Comparison of ENCODE assay signal across 8 mouse cellular contexts in genomic region chr6:29762524-29762923, GRCm38 (mm10). TPM values are rescaled to one million over a fixed set of nuclear protein-coding genes. Genes with fewer than 3 reads are reported as not detected.
A peak's percentile ranks its signal among the peaks of the same experiment; 100 is the strongest.
DNase-seq lines count a peak whose midpoint lies in the region; ATAC-seq and TF ChIP-seq lines count a peak whose summit lies in the region.

No protein-coding gene starts in this region.

- H3K27me3 ChIP-seq in liver, adult 2 months (ENCODE audit: control insufficient read depth, insufficient read depth, low read length) = no peaks in the 10 kb centered on the region
- H3K27me3 ChIP-seq in liver, embryonic 12.5 days (replicated peaks) = no peaks in the 10 kb centered on the region
- H3K27me3 ChIP-seq in embryonic facial prominence, embryonic 10.5 days (replicated peaks; ENCODE audit: low read depth, poor library complexity, severe bottlenecking) = no peaks in the 10 kb centered on the region

- no peak overlapping the region for H3K27ac ChIP-seq in liver, adult 2 months (replicated peaks; ENCODE audit: insufficient read depth, low read depth, low read length)
- H3K27ac ChIP-seq in liver, embryonic 12.5 days = no peak overlapping the region
- no peak overlapping the region for H3K27ac ChIP-seq in embryonic facial prominence, embryonic 10.5 days (replicated peaks)

- 44% methylated on average over 4 of the region's 4 CpGs for WGBS in liver, adult 2 months
- 55% methylated on average over 4 of the region's 4 CpGs for WGBS in liver, embryonic 12.5 days (ENCODE audit: insufficient replicate concordance)
- WGBS in embryonic facial prominence, embryonic 10.5 days = 66% methylated on average over 4 of the region's 4 CpGs

- H3K4me3 ChIP-seq in liver, adult 2 months (ENCODE audit: insufficient read depth, low read depth, low read length) = no peak overlapping the region
- H3K4me3 ChIP-seq in liver, embryonic 12.5 days = no peak overlapping the region
- H3K4me3 ChIP-seq in embryonic facial prominence, embryonic 10.5 days = no peak overlapping the region

- H3K9me3 ChIP-seq in liver, embryonic 12.5 days (replicated peaks) = no peaks in the 10 kb centered on the region
- H3K9me3 ChIP-seq in embryonic facial prominence, embryonic 10.5 days = no peaks in the 10 kb centered on the region

- DNase-seq in adrenal gland, postnatal 14 days = peak; percentile 59
- DNase-seq in adrenal gland, adult 18-20 months (ENCODE audit: low spot score in 2 of 2) = no peak
- peak; percentile 86 for DNase-seq in liver, adult 2 months (ENCODE audit: extremely low read depth, low read depth, low spot score)
- DNase-seq in embryonic facial prominence, embryonic 10.5 days (ENCODE audit: low spot score) = peak; percentile 26
- peak; percentile 36 to 37 for DNase-seq in lung, postnatal 4 days
- no peak for DNase-seq in urinary bladder, postnatal 25 days (ENCODE audit: low spot score)
- no peak for DNase-seq in ovary, adult 18-20 months (ENCODE audit: low spot score)

- no peak for TF ChIP-seq POLR2A in liver, adult 2 months (IDR thresholded peaks at IDR 0.05; ENCODE audit: extremely low read depth, insufficient read depth, low read length)

- H3K79me2 ChIP-seq in liver, adult 2 months (ENCODE audit: control insufficient read depth, insufficient read depth, low read length) = no peaks in the 10 kb centered on the region

- peak; percentile 82 for TF ChIP-seq CTCF in liver, adult 2 months (IDR thresholded peaks at IDR 0.05; ENCODE audit: low read depth, low read length)

- H3K4me2 ChIP-seq in liver, embryonic 12.5 days = no peak overlapping the region

- ATAC-seq in liver, embryonic 12.5 days = no peak

- no peaks in the 10 kb centered on the region for H3K36me3 ChIP-seq in liver, adult 2 months (ENCODE audit: control insufficient read depth, insufficient read depth, low read length)
- peaks cover 16% of the 10 kb centered on the region for H3K36me3 ChIP-seq in liver, embryonic 12.5 days
- peaks cover 38% of the 10 kb centered on the region for H3K36me3 ChIP-seq in embryonic facial prominence, embryonic 10.5 days (replicated peaks)

- peaks cover 3% of the 10 kb centered on the region; the same call in 1 of the 2 replicates for H3K4me1 ChIP-seq in liver, adult 2 months (ENCODE audit: control insufficient read depth, insufficient read depth, low read length)
- H3K4me1 ChIP-seq in liver, embryonic 12.5 days = no peaks in the 10 kb centered on the region
- no peaks in the 10 kb centered on the region for H3K4me1 ChIP-seq in embryonic facial prominence, embryonic 10.5 days

- no peak overlapping the region for H3K9ac ChIP-seq in liver, adult 2 months (ENCODE audit: low read depth, low read length)
- H3K9ac ChIP-seq in liver, embryonic 12.5 days = no peak overlapping the region

RNA-seq across cellular contexts. Expression of gene Ahcyl2, which starts 5.3 kb away (rescaled TPM):
- total RNA-seq in adrenal gland, postnatal 14 days (2021) = 102 and 103 TPM in 2 replicates
- total RNA-seq in adrenal gland, adult 18-20 months (2021) = 100 to 1,000 TPM; 124 to 260 TPM
- 8.9 and 11.8 TPM in 2 replicates for total RNA-seq in liver, adult 2 months (2014; rRNA removed)
- polyA plus RNA-seq in liver, adult 2 months (2012; rRNA removed) = 5.2 and 7.4 TPM in 2 replicates
- 8.6 and 10.2 TPM in 2 replicates for polyA plus RNA-seq in liver, embryonic 12.5 days (2016; fragmentation: Nextera tagmentation; extraction: Ambion mirVana)
- 12.0 and 14.9 TPM in 2 replicates for polyA plus RNA-seq in embryonic facial prominence, embryonic 10.5 days (2016; fragmentation: Nextera tagmentation; extraction: Ambion mirVana)

RNA-seq across cellular contexts. Expression of gene Smo, which starts 27.2 kb away (rescaled TPM):
- 43.9 and 45.0 TPM in 2 replicates for total RNA-seq in adrenal gland, postnatal 14 days (2021)
- 10 to 100 TPM; 30.8 to 47.8 TPM for total RNA-seq in adrenal gland, adult 18-20 months (2021)
- total RNA-seq in liver, adult 2 months (2014; rRNA removed) = 4.1 and 5.0 TPM in 2 replicates
- 6.7 and 10.5 TPM in 2 replicates for polyA plus RNA-seq in liver, adult 2 months (2012; rRNA removed)
- polyA plus RNA-seq in liver, embryonic 12.5 days (2016; fragmentation: Nextera tagmentation; extraction: Ambion mirVana) = 10.4 and 11.1 TPM in 2 replicates
- polyA plus RNA-seq in embryonic facial prominence, embryonic 10.5 days (2016; fragmentation: Nextera tagmentation; extraction: Ambion mirVana) = 56.8 and 60.9 TPM in 2 replicates

Comparison
In these comparisons a context has a peak if more than half of its experiments do, and no peak if none do; other contexts are left out.
1. DNase-seq: peak in adrenal gland, postnatal 14 days (single experiment), liver, adult 2 months (single experiment), embryonic facial prominence, embryonic 10.5 days (single experiment) and lung, postnatal 4 days (2 of 2); none in adrenal gland, adult 18-20 months (0 of 2), urinary bladder, postnatal 25 days (single experiment) and ovary, adult 18-20 months (single experiment).